Mouse (Mus musculus): Measurements from ENCODE around the gene Rfwd3. TPM values are rescaled to one million over a fixed set of nuclear protein-coding genes. Genes with fewer than 3 reads are reported as not detected.

Gene Rfwd3
- total and polyA plus RNA-seq, 3 experiments: 53.1 to 64.5 (median 63.6) TPM

DNA sequence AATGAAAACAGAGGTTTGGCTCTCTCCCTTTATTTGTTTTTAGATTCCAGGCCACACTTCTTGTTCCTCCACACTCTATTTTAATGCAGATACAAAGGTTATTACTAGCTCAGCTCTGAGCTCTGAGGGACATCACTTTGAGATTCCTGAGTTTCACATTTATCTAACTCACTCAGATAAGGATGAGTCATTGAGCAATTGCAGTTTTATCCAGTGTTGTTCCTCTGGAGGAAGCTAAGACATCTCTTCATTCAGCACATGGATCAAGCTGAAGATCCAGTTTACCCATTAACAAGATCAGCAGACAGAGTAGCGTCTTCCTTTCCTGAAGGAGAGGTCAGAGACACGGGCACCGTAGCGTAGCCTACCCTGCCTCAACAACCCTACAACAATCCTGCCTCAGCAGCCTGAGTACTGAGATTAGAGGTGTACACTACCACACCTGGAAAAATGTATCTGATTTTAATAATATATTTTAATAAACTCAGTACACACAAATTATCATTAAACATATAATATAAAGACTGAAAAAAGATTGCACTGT is 53.7 kb downstream of the Rfwd3 start:
- H3K4me1 ChIP-seq (ENCODE audit: control insufficient read depth in 1 of 2, insufficient read depth in 2 of 2): peaks cover 0 to 11% of the 10 kb centered on the region in 2 experiments; a peak in 1 of 4 replicates
- in situ Hi-C loops (cut with MboI; ENCODE audit: low pct_ligation_motif_present, low pct_unique_long_range_greater_than_20kb, low sequenced_read_pairs): no loop called here
- no peaks in the 10 kb centered on the region for H3K27me3 ChIP-seq (replicated peaks)
- H3K27ac ChIP-seq (ENCODE audit: insufficient read depth, low read depth): no peak overlapping the region
- no peaks in the 10 kb centered on the region for H3K9me3 ChIP-seq (replicated peaks; ENCODE audit: low read length)
- H3K4me3 ChIP-seq (replicated peaks in 1 of 3; ENCODE audit: low read depth in 2 of 3, low read length in 2 of 3, poor library complexity in 1 of 3): no peak overlapping the region
- H3K4me2 ChIP-seq (ENCODE audit: insufficient read depth, low read depth, poor library complexity, severe bottlenecking): no peak overlapping the region
- dilution Hi-C loops (cut with MboI; ENCODE audit: extremely low pct_ligation_motif_present, extremely low pct_unique_long_range_greater_than_20kb, low sequenced_read_pairs): no loop called here
- TF ChIP-seq ZNF384 (IDR thresholded peaks at IDR 0.05; ENCODE audit: low read depth, low read length): no peak
- TF ChIP-seq JUND (conservative IDR thresholded peaks at IDR 0.05; ENCODE audit: low read depth, low read length): no peak
- TF ChIP-seq PAX5 (IDR thresholded peaks at IDR 0.05; ENCODE audit: low read length): no peak
- TF ChIP-seq KAT2A (IDR thresholded peaks at IDR 0.05; ENCODE audit: insufficient replicate concordance, low read length): no peak
- peaks cover 34% of the 10 kb centered on the region for H3K79me2 ChIP-seq (replicated peaks; ENCODE audit: control insufficient read depth, extremely low read depth, insufficient read depth, poor library complexity, severe bottlenecking)
- H3K36me3 ChIP-seq (replicated peaks in 1 of 2; ENCODE audit: control insufficient read depth in 1 of 2, insufficient read depth in 1 of 2, low read length in 1 of 2): peaks cover 0 to 6% of the 10 kb centered on the region in 2 experiments
- DNase-seq (ENCODE audit: extremely low read depth): no peak
- H3K9ac ChIP-seq (ENCODE audit: insufficient read depth, low read depth): no peak overlapping the region

GRCm38 (mm10) chr8:111237301-111237700 is 62.7 kb downstream of the Rfwd3 start:
- H3K4me2 ChIP-seq (ENCODE audit: insufficient read depth, low read depth, poor library complexity, severe bottlenecking): no peak overlapping the region
- in situ Hi-C loops (cut with MboI; ENCODE audit: low pct_ligation_motif_present, low pct_unique_long_range_greater_than_20kb, low sequenced_read_pairs): no loop called here
- no peak overlapping the region for H3K4me3 ChIP-seq (replicated peaks in 1 of 3; ENCODE audit: low read depth in 2 of 3, low read length in 2 of 3, poor library complexity in 1 of 3)
- no peak overlapping the region for H3K9ac ChIP-seq (ENCODE audit: insufficient read depth, low read depth)
- dilution Hi-C loops (cut with MboI; ENCODE audit: extremely low pct_ligation_motif_present, extremely low pct_unique_long_range_greater_than_20kb, low sequenced_read_pairs): no loop called here
- peaks cover 19% of the 10 kb centered on the region; the same call in 1 of the 2 replicates for H3K79me2 ChIP-seq (replicated peaks; ENCODE audit: control insufficient read depth, extremely low read depth, insufficient read depth, poor library complexity, severe bottlenecking)
- no peak for TF ChIP-seq USF2 (conservative IDR thresholded peaks at IDR 0.05; ENCODE audit: low read depth, low read length)
- H3K27me3 ChIP-seq (replicated peaks): no peaks in the 10 kb centered on the region
- H3K36me3 ChIP-seq (replicated peaks in 1 of 2; ENCODE audit: control insufficient read depth in 1 of 2, insufficient read depth in 1 of 2, low read length in 1 of 2): no peaks in the 10 kb centered on the region
- peaks cover 0 to 21% of the 10 kb centered on the region in 2 experiments; a peak in 2 of 4 replicates for H3K4me1 ChIP-seq (ENCODE audit: control insufficient read depth in 1 of 2, insufficient read depth in 2 of 2)
- H3K27ac ChIP-seq (ENCODE audit: insufficient read depth, low read depth): no peak overlapping the region
- DNase-seq (ENCODE audit: extremely low read depth): no peak
- H3K9me3 ChIP-seq (replicated peaks; ENCODE audit: low read length): no peaks in the 10 kb centered on the region

DNA sequence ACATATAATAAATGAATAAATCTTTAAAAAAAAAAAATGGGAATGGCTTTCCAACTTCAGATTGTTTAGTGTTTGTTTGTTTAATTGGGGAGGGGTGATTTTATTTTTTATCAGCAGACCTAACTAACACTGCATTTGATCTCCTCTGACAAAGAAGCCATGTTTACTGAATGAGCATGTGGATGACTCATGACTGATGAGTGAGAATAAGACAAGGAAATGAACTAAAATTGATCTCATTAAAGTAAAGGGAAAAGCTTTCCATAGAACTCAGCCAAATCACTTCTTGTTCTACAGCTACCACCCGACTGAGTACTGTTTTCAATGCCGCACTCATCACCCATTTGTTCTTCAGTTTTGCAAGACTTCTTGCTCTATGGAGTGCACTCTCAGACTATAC is 66.3 kb downstream of the Rfwd3 start:
- H3K4me3 ChIP-seq (replicated peaks in 1 of 3; ENCODE audit: low read depth in 2 of 3, low read length in 2 of 3, poor library complexity in 1 of 3): no peak overlapping the region
- H3K4me1 ChIP-seq (ENCODE audit: control insufficient read depth in 1 of 2, insufficient read depth in 2 of 2): peaks cover 3 to 27% of the 10 kb centered on the region in 2 experiments
- no peaks in the 10 kb centered on the region for H3K36me3 ChIP-seq (replicated peaks in 1 of 2; ENCODE audit: control insufficient read depth in 1 of 2, insufficient read depth in 1 of 2, low read length in 1 of 2)
- H3K9ac ChIP-seq (ENCODE audit: insufficient read depth, low read depth): no peak overlapping the region
- no peak overlapping the region for H3K27ac ChIP-seq (ENCODE audit: insufficient read depth, low read depth)
- no peak for TF ChIP-seq BHLHE40 (IDR thresholded peaks at IDR 0.05; ENCODE audit: low read depth, low read length)
- TF ChIP-seq SMC3 (IDR thresholded peaks at IDR 0.05; ENCODE audit: low read depth, low read length): no peak
- no peak for TF ChIP-seq TBP (conservative IDR thresholded peaks at IDR 0.05; ENCODE audit: low read depth, low read length)
- TF ChIP-seq ELF1 (IDR thresholded peaks at IDR 0.05; ENCODE audit: low read depth, low read length): no peak
- in situ Hi-C loops (cut with MboI; ENCODE audit: low pct_ligation_motif_present, low pct_unique_long_range_greater_than_20kb, low sequenced_read_pairs) (no loop called here), dilution Hi-C loops (cut with MboI; ENCODE audit: extremely low pct_ligation_motif_present, extremely low pct_unique_long_range_greater_than_20kb, low sequenced_read_pairs) (no loop called here)
- H3K79me2 ChIP-seq (replicated peaks; ENCODE audit: control insufficient read depth, extremely low read depth, insufficient read depth, poor library complexity, severe bottlenecking): peaks cover 19% of the 10 kb centered on the region
- DNase-seq (ENCODE audit: extremely low read depth): no peak
- no peak overlapping the region for H3K4me2 ChIP-seq (ENCODE audit: insufficient read depth, low read depth, poor library complexity, severe bottlenecking)
- H3K27me3 ChIP-seq (replicated peaks): no peaks in the 10 kb centered on the region
- H3K9me3 ChIP-seq (replicated peaks; ENCODE audit: low read length): no peaks in the 10 kb centered on the region
